Mouse (Mus musculus) embryonic facial prominence, embryonic 13.5 days (tissue): Measurements from ENCODE around the gene Rere. TPM values are rescaled to one million over a fixed set of nuclear protein-coding genes. Genes with fewer than 3 reads are reported as not detected.
"Not testable (repeated sequence)": the region's sequence is repeated elsewhere in the genome, so short reads cannot be mapped to it uniquely, and the experiment has no call there.

Source experiments
- ATAC-seq: fragments of 200-750 bp; cut with Nextera tagmentation; 2 replicates; pipeline ENCODE4 v1.8.0; 2017; ENCODE audit warnings: low read depth; ENCODE audit not compliant: insufficient number of reproducible peaks, insufficient read depth, low FRiP score, low TSS enrichment
- H3K27ac ChIP-seq: fragments of 300-500 bp; sonication (generic); 2 replicates; pipeline ENCODE4 v1.5.1; 2015; ENCODE audit warnings: moderate library complexity, mild to moderate bottlenecking, inconsistent platforms
- H3K27me3 ChIP-seq: fragments of 300-500 bp; sonication (generic); 2 replicates; pipeline ENCODE4 v1.6.1; 2015; ENCODE audit warnings: mild to moderate bottlenecking, inconsistent platforms
- H3K36me3 ChIP-seq: fragments of 300-500 bp; sonication (generic); 2 replicates; pipeline ENCODE4 v1.6.1; 2015; ENCODE audit warnings: mild to moderate bottlenecking, inconsistent platforms
- H3K4me1 ChIP-seq: fragments of 300-500 bp; sonication (generic); 2 replicates; pipeline ENCODE4 v1.6.1; 2015; ENCODE audit warnings: inconsistent platforms
- H3K4me2 ChIP-seq: fragments of 300-500 bp; sonication (generic); 2 replicates; pipeline ENCODE4 v1.6.1; 2015; ENCODE audit warnings: moderate library complexity, mild to moderate bottlenecking, inconsistent platforms
- H3K4me3 ChIP-seq: fragments of 300-500 bp; sonication (generic); 2 replicates; pipeline ENCODE4 v1.5.1; 2015; ENCODE audit warnings: mild to moderate bottlenecking, inconsistent platforms
- H3K9ac ChIP-seq: fragments of 300-500 bp; sonication (generic); 2 replicates; pipeline ENCODE4 v1.6.1; 2015; ENCODE audit warnings: mild to moderate bottlenecking, inconsistent platforms
- H3K9me3 ChIP-seq: fragments of 300-500 bp; sonication (generic); 2 replicates; pipeline ENCODE4 v1.6.1; 2016; ENCODE audit warnings: inconsistent platforms
- WGBS: fragments of 180-500 bp; shearing (Covaris S2); methylation state at CpG from one replicate; pipeline ENCODE4 v1.1.7; 2015; ENCODE audit warnings: mixed read lengths; 5-methylcytosine and 5-hydroxymethylcytosine counted together
- polyA plus RNA-seq: library from polyadenylated mRNA; unstranded; fragments of >200 nt; fragmentation: Nextera tagmentation; extraction: Ambion mirVana; gene quantifications from 2 replicates; pipeline ENCODE4 v1.2.1, GENCODE M21; 2015

The Rere gene
- polyA plus RNA-seq, 1 experiment from 2014 or later = 23.3 TPM

GRCm38 (mm10) chr4:150599119-150599992, 317.9 kb downstream of the Rere start:
- Histone ChIP-seq H3K9ac (no peak overlapping the region), H3K4me2 (no peak overlapping the region), H3K4me1 (peaks cover 24% of the 10 kb centered on the region), H3K36me3 (no peaks in the 10 kb centered on the region; the same call in 1 of the 2 replicates), H3K27ac (peak overlapping the region; percentile 68), H3K27me3 (no peaks in the 10 kb centered on the region), H3K4me3 (no peak overlapping the region), H3K9me3 (no peaks in the 10 kb centered on the region)
- WGBS = 53% methylated on average over 3 of the region's 3 CpGs
- ATAC-seq = peak; percentile 56; the same call in 1 of the 2 replicates

GRCm38 (mm10) chr4:150600503-150600902, 319.1 kb downstream of the Rere start:
- not testable (repeated sequence) for H3K4me2 ChIP-seq, H3K9me3 ChIP-seq, H3K9ac ChIP-seq, H3K27ac ChIP-seq, H3K36me3 ChIP-seq, H3K4me3 ChIP-seq, H3K27me3 ChIP-seq, ATAC-seq
- WGBS = 88% methylated on average over 2 of the region's 2 CpGs
- peaks cover 24% of the 10 kb centered on the region for H3K4me1 ChIP-seq

GRCm38 (mm10) chr4:150601489-150601888, 320.0 kb downstream of the Rere start:
- no peak overlapping the region for H3K4me3 ChIP-seq
- no peaks in the 10 kb centered on the region; the same call in 1 of the 2 replicates for H3K36me3 ChIP-seq
- peaks cover 24% of the 10 kb centered on the region for H3K4me1 ChIP-seq
- no peak overlapping the region for H3K27ac ChIP-seq
- no peaks in the 10 kb centered on the region for H3K27me3 ChIP-seq
- WGBS = 80% methylated on average over 10 of the region's 10 CpGs
- no peak overlapping the region for H3K9ac ChIP-seq
- no peaks in the 10 kb centered on the region for H3K9me3 ChIP-seq
- ATAC-seq = no peak
- no peak overlapping the region for H3K4me2 ChIP-seq

GRCm38 (mm10) chr4:150603366-150604061, 322.1 kb downstream of the Rere start:
- no peak overlapping the region for H3K9ac ChIP-seq
- no peaks in the 10 kb centered on the region for H3K27me3 ChIP-seq
- 100% methylated on average over 1 of the region's 1 CpGs for WGBS
- ATAC-seq = no peak
- peaks cover 12% of the 10 kb centered on the region for H3K4me1 ChIP-seq
- H3K4me3 ChIP-seq = no peak overlapping the region
- no peaks in the 10 kb centered on the region; the same call in 1 of the 2 replicates for H3K36me3 ChIP-seq
- H3K4me2 ChIP-seq = no peak overlapping the region
- H3K9me3 ChIP-seq = no peaks in the 10 kb centered on the region
- H3K27ac ChIP-seq = no peak overlapping the region

- Histone ChIP-seq H3K4me1 (peaks cover 3% of the 10 kb centered on the region; the same call in 1 of the 2 replicates), H3K27ac (no peak overlapping the region), H3K9me3 (no peaks in the 10 kb centered on the region), H3K36me3 (peaks cover 8% of the 10 kb centered on the region), H3K4me3 (no peak overlapping the region), H3K4me2 (no peak overlapping the region), H3K27me3 (no peaks in the 10 kb centered on the region), H3K9ac (no peak overlapping the region)
- ATAC-seq = no peak
- WGBS = 91% methylated on average over 3 of the region's 3 CpGs
These were observed 324.4 kb downstream of the Rere start for GRCm38 (mm10) chr4:150605804-150606203.

GRCm38 (mm10) chr4:150606449-150607161, 325.2 kb downstream of the Rere start:
- H3K27me3 ChIP-seq = no peaks in the 10 kb centered on the region
- peaks cover 3% of the 10 kb centered on the region; the same call in 1 of the 2 replicates for H3K4me1 ChIP-seq
- no peak overlapping the region for H3K27ac ChIP-seq
- 44% methylated on average over 3 of the region's 3 CpGs for WGBS
- no peak for ATAC-seq
- no peak overlapping the region for H3K4me3 ChIP-seq
- peaks cover 15% of the 10 kb centered on the region for H3K36me3 ChIP-seq
- no peaks in the 10 kb centered on the region for H3K9me3 ChIP-seq
- no peak overlapping the region for H3K9ac ChIP-seq
- H3K4me2 ChIP-seq = no peak overlapping the region

- Histone ChIP-seq H3K4me2 (no peak overlapping the region), H3K4me1 (peaks cover 2% of the 10 kb centered on the region; the same call in 1 of the 2 replicates), H3K9me3 (no peaks in the 10 kb centered on the region), H3K27me3 (no peaks in the 10 kb centered on the region), H3K27ac (no peak overlapping the region), H3K36me3 (peaks cover 36% of the 10 kb centered on the region), H3K9ac (no peak overlapping the region), H3K4me3 (no peak overlapping the region)
- no peak for ATAC-seq
- WGBS = 95% methylated on average over 3 of the region's 3 CpGs
These were observed 327.2 kb downstream of the Rere start for GRCm38 (mm10) chr4:150608670-150609069.

GRCm38 (mm10) chr4:150613715-150614114, 332.3 kb downstream of the Rere start:
- H3K36me3 ChIP-seq = peaks cover 87% of the 10 kb centered on the region
- H3K9ac ChIP-seq = no peak overlapping the region
- no peak overlapping the region for H3K27ac ChIP-seq
- no peak for ATAC-seq
- no peaks in the 10 kb centered on the region for H3K9me3 ChIP-seq
- H3K4me3 ChIP-seq = no peak overlapping the region
- no peak overlapping the region for H3K4me2 ChIP-seq
- H3K27me3 ChIP-seq = no peaks in the 10 kb centered on the region
- H3K4me1 ChIP-seq = no peaks in the 10 kb centered on the region
- WGBS = 90% methylated on average over 7 of the region's 7 CpGs

- Histone ChIP-seq H3K4me1 (no peaks in the 10 kb centered on the region), H3K4me2 (no peak overlapping the region), H3K4me3 (no peak overlapping the region), H3K9ac (no peak overlapping the region), H3K27ac (no peak overlapping the region), H3K9me3 (no peaks in the 10 kb centered on the region), H3K36me3 (peaks cover 97% of the 10 kb centered on the region), H3K27me3 (no peaks in the 10 kb centered on the region)
- 86% methylated on average over 12 of the region's 12 CpGs for WGBS
- ATAC-seq = 0 out of 2 replicates have a peak, but pooled peaks have one; percentile 39
These were observed 334.0 kb downstream of the Rere start for GRCm38 (mm10) chr4:150615251-150616028.

- Histone ChIP-seq H3K36me3 (peaks cover 97% of the 10 kb centered on the region), H3K9ac (no peak overlapping the region), H3K4me3 (no peak overlapping the region), H3K27me3 (no peaks in the 10 kb centered on the region), H3K4me2 (no peak overlapping the region), H3K27ac (no peak overlapping the region), H3K4me1 (no peaks in the 10 kb centered on the region), H3K9me3 (no peaks in the 10 kb centered on the region)
- no peak for ATAC-seq
- 95% methylated on average over 13 of the region's 13 CpGs for WGBS
These were observed 334.6 kb downstream of the Rere start for GRCm38 (mm10) chr4:150616029-150616420.

- no peak overlapping the region for H3K4me3 ChIP-seq
- ATAC-seq = no peak
- no peak overlapping the region for H3K4me2 ChIP-seq
- H3K36me3 ChIP-seq = peaks cover 96% of the 10 kb centered on the region
- H3K4me1 ChIP-seq = no peaks in the 10 kb centered on the region
- 95% methylated on average over 20 of the region's 20 CpGs for WGBS
- no peaks in the 10 kb centered on the region for H3K9me3 ChIP-seq
- no peak overlapping the region for H3K27ac ChIP-seq
- no peak overlapping the region for H3K9ac ChIP-seq
- H3K27me3 ChIP-seq = no peaks in the 10 kb centered on the region
These were observed 335.4 kb downstream of the Rere start for GRCm38 (mm10) chr4:150616841-150617240.
